Mouse (Mus musculus) monocyte, adult 5-6 weeks (primary cell): ENCODE measurements at regions not wholly inside any gene's neighbourhood (a gene's known extent, or its start where the extent isn't known, plus 50 kb on each side); places are given as distances from the start of the nearest gene placed in this dataset.

Experiments used
- ATAC-seq: fragments of 153-309, 156-312 bp; replicated peaks from 2 replicates; pipeline ENCODE4 v1.8.0; 2017; ENCODE audit warnings: mild to moderate bottlenecking; ENCODE audit not compliant: low TSS enrichment, insufficient number of reproducible peaks, severe bottlenecking, poor library complexity, low FRiP score

DNA sequence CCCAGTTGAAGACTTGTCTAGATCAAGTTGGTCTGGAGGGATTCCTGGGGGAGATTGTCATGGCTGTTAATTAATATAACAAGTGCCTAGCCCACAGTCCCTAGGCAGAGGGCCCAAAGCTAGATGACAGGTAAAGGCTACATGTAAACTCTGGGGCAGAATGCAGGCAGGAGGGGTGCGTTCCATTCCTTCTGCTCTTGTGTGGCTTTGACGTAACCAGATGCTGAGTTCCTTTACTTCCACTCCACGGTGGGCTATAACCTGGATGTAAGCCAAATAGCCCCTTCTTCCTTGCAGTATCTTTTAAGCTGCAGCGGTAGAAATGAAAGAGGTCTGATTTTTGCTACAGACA lies 185.3 kb upstream of the Nckap5 start:
- no peak for ATAC-seq

DNA sequence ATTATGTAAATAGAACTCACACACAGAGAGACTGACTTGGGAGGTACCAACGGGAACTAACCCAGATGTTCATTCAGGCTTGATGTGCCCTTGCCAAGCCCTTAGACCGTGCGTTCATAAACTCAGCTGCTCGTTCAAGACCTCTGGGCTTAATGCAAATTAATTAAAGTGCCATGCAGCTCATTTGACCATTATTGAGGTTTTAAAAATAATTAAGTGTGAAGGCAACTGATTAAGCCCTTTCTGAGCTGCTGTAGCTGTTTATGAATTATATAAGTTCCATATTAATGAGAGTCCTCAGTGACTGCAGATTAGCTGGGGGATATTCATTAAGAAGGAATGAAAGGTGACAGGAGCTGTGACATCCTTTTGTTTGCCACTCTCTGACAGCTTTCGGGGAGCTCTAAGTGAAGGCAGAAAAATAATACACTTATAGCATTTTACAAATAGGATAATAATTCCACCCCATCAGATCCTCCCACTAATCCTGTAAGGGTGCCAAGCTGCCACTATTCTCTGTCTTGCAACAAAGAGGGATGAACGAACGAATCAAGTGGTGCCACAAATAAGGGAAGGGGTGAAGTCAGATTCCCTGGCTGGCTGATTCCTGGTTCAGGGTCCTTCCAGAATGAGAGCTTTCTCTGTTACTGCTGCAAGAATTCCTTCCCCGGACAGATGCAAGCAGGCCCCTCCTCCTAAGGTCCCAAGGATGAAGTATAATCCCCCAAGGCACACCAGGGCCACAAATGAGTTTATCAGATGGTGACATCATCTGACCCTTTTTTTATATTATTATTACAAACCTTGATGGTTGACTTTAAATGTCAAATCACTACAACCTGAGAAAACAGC lies 184.7 kb upstream of the Nckap5 start:
- ATAC-seq, result no peak

DNA sequence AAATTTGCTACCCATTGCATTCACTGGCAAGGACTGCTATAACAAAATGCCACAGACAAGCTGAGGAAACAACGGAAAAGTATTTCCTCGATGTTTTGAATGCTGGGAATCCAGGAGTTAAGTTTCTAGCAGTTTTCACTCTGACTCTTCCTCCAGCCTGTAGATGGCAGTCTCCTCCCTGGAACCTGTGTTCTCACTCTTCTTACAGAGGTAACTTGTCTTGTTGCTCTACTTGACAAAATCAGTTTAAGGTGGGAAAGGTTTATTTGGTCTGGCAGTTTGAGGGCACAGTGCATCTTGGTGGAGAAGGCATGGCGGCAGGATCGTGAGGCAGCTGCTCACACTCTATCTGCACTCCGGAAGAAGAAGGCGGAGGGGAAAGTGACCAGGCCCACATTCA lies 181.3 kb upstream of the Nckap5 start:
- ATAC-seq, result no peak

DNA sequence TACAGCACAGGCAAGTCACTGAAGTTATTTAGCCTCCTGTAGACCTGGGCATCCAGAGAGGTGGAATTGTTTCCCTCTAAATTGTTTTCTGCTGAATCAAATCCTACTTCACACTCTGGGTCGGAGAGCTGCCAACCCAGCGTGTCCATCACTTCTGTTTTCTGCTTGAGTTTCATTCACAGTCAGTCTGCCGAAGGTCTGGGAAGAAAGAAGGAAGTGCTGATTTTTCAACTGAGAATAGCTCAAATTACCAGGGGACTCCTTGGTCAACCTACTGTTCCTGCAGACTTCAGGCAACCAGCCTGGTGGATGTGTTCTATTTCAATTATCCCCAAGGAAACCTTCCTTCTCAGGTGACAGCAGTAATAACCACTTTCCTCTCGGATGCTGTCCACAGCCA lies 179.1 kb upstream of the Nckap5 start:
- no peak for ATAC-seq

DNA sequence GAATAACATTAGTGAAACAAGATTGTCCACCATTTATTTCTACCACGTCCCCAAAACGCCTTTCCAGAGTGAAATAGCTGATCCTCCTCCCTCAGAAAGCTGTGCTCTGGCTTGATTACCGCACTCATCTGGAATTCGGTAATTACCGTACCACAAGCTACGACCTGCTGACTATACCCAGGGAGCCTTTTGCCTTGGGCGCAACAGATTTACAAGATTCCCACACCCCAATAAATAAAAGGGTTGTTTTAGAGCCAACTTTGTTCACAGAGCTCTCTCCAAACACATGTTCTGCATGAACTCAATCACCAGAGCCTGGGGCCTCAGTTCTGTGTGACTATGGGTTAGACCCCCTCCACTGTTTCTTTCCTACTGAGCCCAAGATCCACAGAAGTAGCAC lies 171.1 kb upstream of the Nckap5 start:
- no peak for ATAC-seq

DNA sequence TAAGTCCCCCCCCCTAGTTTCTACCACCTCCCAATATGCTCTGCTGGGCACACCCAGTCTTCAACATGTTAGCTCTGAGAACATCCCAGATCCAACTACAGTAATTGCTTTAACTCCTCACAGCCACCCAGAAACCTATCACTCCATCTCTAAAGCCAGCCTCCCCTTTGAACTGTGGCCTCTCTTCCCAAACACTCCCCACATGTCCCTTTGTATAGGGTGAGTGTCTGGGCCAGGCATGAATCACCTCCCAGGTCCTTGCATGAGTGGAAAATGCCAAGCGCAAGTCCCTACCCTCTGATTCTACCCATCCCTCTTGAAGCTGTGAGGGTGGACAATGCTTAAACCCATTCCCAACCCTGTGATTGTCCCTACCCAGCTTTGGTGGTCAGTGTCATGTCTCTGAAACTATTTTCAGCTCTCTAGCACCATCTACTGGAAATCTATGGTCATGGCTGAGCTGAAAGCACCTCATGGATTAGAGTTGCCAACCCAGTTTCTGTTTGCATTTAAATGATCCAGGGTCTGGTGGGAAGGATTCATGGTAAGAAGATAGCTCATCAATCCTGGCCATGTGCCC lies 162.6 kb upstream of the Nckap5 start:
- ATAC-seq, result 0 out of 2 replicates have a peak, but pooled peaks have one; percentile 43

DNA sequence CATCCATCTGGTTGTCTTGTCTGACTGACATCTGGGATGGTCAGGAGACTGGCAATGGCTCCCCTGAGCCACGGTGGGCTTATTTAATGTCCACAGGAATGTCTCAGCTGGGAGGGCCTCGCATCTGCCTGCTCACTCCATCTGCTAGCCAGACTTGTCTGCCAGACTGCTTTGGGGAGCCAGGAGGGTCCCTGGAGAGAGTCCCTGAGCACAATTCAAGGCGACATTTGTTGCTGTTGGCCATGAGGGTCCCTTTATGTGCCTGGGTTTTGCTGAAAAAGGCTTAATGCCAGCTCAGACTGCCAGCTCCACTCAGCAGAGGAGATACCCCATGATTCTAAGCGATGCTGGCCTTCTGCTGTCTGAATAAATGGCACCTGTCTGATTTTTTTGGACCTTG lies 161.8 kb upstream of the Nckap5 start:
- ATAC-seq, result no peak

DNA sequence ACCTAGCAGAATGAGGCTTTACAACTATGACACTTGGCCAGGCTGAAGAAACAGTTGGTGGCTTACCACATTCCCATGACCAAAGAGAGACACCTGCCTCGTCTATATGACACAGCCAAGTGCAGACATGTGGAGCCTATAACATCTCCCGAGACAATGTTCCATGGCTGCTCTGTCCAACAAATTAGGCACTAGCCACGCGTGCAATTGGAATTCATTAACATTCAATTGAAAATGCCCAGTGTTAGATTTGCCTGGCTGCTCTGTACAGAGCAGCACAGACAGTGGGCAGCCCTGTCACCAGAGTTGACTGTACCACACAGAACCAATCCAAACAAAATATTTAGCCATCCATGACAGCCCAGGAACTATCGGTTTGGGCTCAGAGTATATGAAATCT lies 152.2 kb upstream of the Nckap5 start:
- no peak for ATAC-seq

DNA sequence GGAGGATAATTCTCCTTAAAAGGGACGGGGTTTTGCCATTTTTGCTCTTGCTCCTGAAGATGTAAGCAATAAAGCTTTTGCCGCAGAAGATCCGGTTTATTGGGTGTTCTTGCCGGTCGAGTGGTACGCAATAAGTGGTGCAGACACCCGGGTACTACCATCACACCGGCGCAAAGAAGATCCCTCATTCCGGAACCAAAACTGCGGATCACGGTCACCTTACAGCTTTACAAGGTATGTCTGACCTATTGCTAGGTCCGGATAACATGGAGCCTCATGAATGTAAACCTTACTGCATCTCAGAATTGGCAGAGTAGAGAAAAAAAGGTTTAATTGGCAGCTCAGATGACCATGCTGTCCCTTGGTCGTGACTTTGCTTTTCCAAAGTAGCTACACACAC lies 149.7 kb upstream of the Nckap5 start:
- no peak for ATAC-seq

DNA sequence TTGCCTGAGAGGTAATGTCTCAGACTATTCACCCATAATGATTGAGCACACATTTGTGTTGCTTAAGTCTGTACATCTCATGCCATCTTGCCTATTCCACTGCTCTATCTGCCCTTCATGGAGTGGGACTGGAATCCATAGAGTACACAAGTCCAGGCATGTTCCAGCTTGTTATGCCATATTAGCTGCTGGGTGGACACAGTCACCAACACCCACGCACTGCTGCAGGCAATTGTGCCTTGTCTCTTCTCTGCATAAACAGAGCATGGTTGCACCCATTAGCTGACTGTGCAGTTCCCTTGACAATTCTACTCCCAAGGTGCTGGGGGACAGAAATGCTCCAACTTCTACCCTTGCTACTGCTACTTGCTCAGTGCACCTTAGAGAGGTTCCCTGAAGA lies 143.3 kb upstream of the Nckap5 start:
- no peak for ATAC-seq

DNA sequence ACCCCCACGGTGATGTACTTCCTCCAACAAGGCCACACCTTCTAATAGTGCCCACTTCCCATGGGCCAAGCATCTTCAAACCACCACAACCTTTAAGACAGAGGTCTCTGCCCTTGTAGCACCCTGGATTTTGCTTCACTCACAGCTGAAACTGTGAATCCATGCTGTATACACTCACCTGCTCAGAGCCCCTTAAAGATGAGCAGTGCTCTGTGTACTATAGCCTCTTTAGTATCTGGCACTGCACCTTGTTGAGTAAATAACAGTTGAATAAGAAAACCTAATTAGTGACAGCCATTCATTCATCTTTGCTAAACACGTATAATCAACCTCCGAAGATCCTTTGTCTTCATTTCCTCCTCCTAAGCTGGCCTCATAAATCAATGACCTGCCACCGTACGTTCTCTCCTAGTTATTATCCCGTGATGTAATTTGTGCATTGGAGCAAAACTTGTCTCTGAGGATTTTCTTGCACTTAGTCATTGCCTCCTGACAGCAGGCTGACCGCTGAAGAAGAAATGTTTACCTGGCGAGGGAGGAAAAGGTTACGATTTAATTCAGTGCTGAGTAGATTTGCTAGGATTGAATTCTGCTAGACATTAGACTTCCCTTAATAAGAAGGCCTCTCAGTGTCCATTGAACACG lies 141.3 kb upstream of the Nckap5 start:
- ATAC-seq, result no peak

DNA sequence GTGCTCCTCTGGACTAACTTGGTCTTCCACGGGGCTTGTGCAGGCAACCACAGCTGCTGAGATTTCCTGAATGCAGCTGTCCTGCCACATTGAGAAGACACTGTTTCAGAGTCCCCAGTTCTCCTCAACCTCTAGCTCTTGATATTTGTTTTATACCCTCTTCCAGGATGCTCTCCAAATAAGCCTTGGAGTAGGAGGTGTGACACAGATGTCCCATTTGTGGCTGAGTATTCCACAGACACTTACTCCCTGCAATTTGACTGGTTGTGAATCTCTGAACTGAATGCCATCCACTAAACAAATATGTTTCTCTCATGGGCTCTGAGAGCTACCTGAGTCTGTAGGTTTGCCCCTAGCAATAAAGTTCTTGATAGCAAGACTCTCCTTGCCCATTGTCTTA lies 140.5 kb upstream of the Nckap5 start:
- ATAC-seq, result no peak

DNA sequence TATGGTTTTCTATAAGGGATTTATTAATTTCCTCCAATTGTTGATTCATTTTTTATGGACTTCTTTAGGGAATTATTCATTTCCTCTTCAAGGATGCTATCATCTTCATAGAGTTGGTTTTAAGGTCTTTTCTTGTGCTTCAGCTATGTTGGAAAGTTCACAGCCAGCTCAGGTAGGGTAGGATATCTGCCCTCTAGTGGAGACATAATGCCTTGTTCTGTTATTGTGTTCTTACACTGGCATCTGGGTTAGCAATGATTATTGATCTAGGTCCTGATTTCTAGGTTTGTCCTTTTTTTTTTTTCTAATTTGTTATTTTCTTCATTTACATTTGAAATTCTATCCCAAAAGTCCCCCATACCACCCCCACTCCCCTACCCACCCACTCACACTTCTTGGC lies 135.8 kb upstream of the Nckap5 start:
- no peak for ATAC-seq

DNA sequence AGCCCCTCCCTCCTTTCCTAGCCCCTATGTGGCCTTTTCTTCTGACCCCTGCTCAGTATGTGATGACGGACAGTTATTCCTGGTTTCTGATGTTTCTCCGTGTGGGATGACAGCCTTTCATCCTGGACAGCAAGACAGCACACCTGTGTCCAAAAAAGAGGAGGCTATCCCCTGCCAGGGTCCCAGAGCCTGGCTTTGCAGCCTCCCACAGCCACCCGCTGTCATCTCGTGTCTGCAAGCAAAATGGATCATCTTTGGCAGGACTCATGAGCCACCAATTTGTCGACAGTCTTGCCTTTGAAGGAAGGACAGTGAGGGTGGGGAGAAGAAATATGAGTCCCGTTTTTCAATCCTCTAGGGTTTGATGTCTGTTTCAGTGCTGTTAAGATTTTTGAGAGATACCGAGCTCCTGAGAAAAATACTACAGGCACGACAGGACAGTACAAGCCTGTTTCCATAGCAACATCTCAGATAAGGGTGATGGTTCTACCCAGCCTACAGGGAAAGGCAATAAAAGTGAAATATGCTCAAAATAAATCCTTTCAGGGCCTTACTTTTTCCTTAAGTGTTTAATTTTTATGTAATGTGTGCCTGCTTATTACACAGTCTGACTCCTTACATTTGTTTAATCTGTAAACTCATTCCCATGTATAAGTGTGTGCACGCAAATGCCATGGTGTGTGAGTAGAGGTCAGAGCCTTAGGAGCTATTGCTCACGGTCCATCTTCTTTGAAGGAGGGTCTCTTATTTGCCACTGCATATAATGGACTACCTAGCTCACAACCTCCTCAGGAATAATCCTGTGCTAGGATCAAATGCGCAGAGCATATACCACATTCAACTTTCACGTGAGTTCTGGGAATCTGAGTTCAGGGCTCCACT lies 125.5 kb upstream of the Nckap5 start:
- ATAC-seq, result no peak

DNA sequence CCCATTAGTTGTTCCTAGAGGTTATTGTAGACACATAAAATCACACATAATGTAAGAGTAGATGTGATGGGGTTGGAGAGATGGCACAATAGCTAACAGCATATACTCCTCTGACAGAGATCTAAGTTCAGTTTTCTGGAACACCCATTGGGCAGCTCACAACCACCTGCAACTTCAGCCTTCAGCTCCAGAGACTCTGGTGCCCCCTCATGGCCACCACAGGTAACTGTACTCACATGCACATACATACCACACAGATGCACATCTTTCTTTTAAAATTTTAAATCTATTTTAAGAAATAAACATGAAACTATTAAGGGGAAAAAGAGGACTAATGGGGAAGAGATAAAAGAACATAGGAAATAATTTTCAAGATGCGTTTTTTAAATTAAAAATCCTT lies 117.3 kb upstream of the Nckap5 start:
- no peak for ATAC-seq

DNA sequence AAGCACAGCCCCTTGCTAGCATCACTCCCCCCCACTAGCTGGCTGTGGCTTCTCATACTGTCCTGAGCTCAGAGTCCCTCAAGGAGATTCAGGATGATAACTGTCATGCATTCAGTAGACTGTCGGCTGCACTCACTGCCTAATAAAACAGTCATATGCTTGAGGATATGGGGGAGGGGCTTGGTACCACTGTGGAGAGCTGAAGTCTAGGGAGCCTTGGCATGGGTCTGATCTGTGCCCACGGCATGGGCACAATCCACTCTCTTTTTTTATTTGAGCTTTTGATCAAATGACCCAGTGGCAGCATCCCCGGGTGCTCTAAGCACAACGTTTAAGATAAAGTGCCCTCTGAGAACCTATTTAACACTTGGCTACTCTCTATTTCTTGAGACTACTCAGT lies 102.1 kb upstream of the Nckap5 start:
- no peak for ATAC-seq

DNA sequence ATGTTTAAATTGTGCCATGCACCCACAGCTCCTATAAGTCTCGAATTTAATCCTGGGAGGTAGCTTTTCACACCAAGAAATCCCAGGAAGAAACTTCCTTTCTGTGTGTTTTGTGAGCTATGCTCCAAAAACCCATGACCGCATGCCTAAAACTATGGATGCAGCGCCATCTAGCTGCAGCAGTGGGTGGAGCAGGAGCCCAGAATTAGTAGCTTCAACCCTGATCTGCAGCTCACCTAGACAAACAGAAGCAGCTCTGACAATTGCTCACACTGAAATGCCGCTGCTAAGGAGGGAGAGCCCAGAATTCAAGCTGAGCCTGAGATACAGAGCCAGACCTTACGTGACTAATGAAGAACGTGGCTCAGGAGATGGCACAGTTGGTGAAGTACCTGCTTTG lies 101.2 kb upstream of the Nckap5 start:
- no peak for ATAC-seq

DNA sequence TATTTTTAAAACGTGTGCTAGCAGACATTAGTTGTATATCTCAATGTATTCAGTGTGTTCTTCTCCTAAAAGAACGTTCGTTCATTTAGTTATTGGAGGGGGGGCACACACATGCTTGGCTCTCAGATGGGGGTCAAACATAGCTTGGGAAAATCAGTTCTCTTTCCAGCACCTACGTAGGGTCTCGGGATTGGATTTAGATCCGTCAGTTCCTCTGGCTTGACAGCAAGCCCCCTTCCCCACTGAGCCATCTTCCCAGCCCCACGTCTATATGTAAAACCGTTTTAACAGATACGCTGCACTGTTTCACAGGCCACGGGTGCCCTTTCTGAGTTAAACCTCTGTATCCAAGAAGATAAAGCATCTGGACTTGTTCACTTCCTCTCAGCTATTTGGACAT lies 100.5 kb upstream of the Nckap5 start:
- no peak for ATAC-seq

DNA sequence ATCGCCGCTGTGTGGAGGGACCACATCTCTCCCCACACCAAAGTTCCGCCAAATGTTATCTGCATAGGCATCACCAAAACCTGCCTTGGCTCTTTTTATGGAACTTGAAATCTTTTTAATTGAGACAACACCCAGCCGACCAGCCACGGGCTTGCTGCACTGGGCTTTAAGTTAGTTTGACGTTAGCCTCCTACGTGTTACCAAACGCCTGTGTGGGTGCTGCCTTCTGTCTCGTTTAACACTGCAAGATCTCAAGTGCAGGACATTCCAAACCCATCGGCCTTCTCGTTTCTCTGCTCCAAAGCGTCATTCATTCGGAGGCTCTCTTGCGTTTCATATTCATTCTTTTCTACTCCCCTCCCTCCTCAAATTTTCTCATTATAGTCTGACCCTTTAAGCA lies 100.0 kb upstream of the Nckap5 start:
- ATAC-seq, result no peak
